Comparison of ENCODE assay signal across 16 mouse cellular contexts in the genomic region with DNA sequence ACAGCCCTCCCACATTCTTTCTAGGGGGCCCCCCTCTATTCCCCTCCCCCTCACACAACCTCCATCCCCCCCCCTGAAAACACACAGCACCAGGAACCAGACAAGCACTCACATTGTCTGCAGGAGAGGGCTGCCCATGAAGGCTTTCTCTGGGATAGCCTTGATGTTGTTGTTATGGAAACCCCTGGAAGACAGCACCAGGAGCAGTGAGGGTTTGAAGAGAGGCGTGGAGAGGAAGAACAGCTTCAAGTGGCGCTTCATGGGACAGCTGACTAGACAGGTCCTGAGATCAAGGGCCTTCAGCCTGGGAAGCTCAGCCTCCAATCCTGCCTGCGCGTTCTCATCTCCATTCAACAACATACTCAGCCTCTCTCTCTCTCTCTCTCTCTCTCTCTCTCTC.
"Had no signal": no experiment of that assay in that cellular context is flagged by ENCODE, and none has a peak within 500 bp of the region (broad histone marks: within the 10 kb centered on the region; RNA-seq: fewer than 3 reads in every experiment).

No protein-coding gene starts in this region.

- ATAC-seq: intestine, postnatal 0 days; liver, postnatal 0 days had no signal

- H3K4me3 ChIP-seq: limb, embryonic 12.5 days; liver, embryonic 13.5 days; lung, embryonic 15.5 days; neural tube, embryonic 12.5 days; stomach, embryonic 15.5 days had no signal

- H3K36me3 ChIP-seq: limb, embryonic 12.5 days; liver, embryonic 13.5 days; lung, embryonic 15.5 days; neural tube, embryonic 12.5 days; stomach, embryonic 15.5 days had no signal

- H3K4me2 ChIP-seq: limb, embryonic 12.5 days; liver, embryonic 13.5 days; lung, embryonic 15.5 days; neural tube, embryonic 12.5 days; stomach, embryonic 15.5 days had no signal

- H3K9ac ChIP-seq: limb, embryonic 12.5 days; liver, embryonic 13.5 days; liver, postnatal 0 days; lung, embryonic 15.5 days; neural tube, embryonic 12.5 days; stomach, embryonic 15.5 days had no signal

- H3K4me1 ChIP-seq: liver, embryonic 13.5 days; lung, embryonic 15.5 days; neural tube, embryonic 12.5 days; stomach, embryonic 15.5 days had no signal

- H3K27me3 ChIP-seq: liver, embryonic 13.5 days; neural tube, embryonic 12.5 days; stomach, embryonic 15.5 days had no signal

- H3K9me3 ChIP-seq: limb, embryonic 12.5 days; liver, embryonic 13.5 days; lung, embryonic 15.5 days; neural tube, embryonic 12.5 days; stomach, embryonic 15.5 days had no signal

- H3K27ac ChIP-seq: limb, embryonic 12.5 days; liver, embryonic 13.5 days; lung, embryonic 15.5 days; neural tube, embryonic 12.5 days; stomach, embryonic 15.5 days had no signal

- DNase-seq: kidney, adult 8-10 months; kidney, postnatal 25 days; layer of hippocampus, adult 9-11 months; liver; liver, embryonic 13.5 days; liver, postnatal 0 days; retina, postnatal 1 day; right cerebral cortex, postnatal 4 days; spleen, adult 18-20 months; thymus, adult 2 months; thymus, postnatal 36 days had no signal
